Mouse (Mus musculus) mouse embryonic stem cell (cell line): Measurements from ENCODE around the gene Ntm.

Experiments used
- in situ Hi-C, 2 experiments: fragments of 300-500 bp; cut with MboI; formaldehyde crosslinking; loops; 1 replicate in 1 of 2; 3 replicates in 1 of 2; pipeline ENCODE4 v1.14.3; 2019 to 2020; ENCODE audit warnings: low sequenced_read_pairs in 2 of 2, low pct_unique_long_range_greater_than_20kb in 1 of 2, mixed read lengths in 1 of 2; ENCODE audit not compliant: unreplicated experiment in 1 of 2

The Ntm gene

GRCm38 (mm10) chr9:29268583-29269276, 694.2 kb downstream of the Ntm start:
- in situ Hi-C loops: no loop called here

- in situ Hi-C loops: no loop called here
Measured at GRCm38 (mm10) chr9:29267663-29268062, 695.3 kb downstream of the Ntm start.

GRCm38 (mm10) chr9:29265177-29265576, 697.8 kb downstream of the Ntm start:
- in situ Hi-C loops: no loop called here

GRCm38 (mm10) chr9:29262836-29263235, 700.1 kb downstream of the Ntm start:
- in situ Hi-C loops: no loop called here

- in situ Hi-C loops: no loop called here
Measured at GRCm38 (mm10) chr9:29252866-29253265, 710.1 kb downstream of the Ntm start.

- in situ Hi-C loops: no loop called here
Measured at GRCm38 (mm10) chr9:29250813-29251212, 712.1 kb downstream of the Ntm start.

GRCm38 (mm10) chr9:29247812-29248211, 715.1 kb downstream of the Ntm start:
- in situ Hi-C loops: no loop called here

- in situ Hi-C loops: no loop called here
Measured at GRCm38 (mm10) chr9:29244006-29244405, 718.9 kb downstream of the Ntm start.

- in situ Hi-C loops: no loop called here
Measured at GRCm38 (mm10) chr9:29242497-29243422, 720.2 kb downstream of the Ntm start.

- in situ Hi-C loops: no loop called here
Measured at GRCm38 (mm10) chr9:29240797-29241196, 722.1 kb downstream of the Ntm start.

- in situ Hi-C loops: no loop called here
Measured at GRCm38 (mm10) chr9:29238973-29239372, 724.0 kb downstream of the Ntm start.

GRCm38 (mm10) chr9:29236752-29237151, 726.2 kb downstream of the Ntm start:
- in situ Hi-C loops: no loop called here

- in situ Hi-C loops: no loop called here
Measured at GRCm38 (mm10) chr9:29227747-29228146, 735.2 kb downstream of the Ntm start.

GRCm38 (mm10) chr9:29222915-29223545, 739.9 kb downstream of the Ntm start:
- in situ Hi-C loops: no loop called here

GRCm38 (mm10) chr9:29220941-29221615, 741.9 kb downstream of the Ntm start:
- in situ Hi-C loops: no loop called here

GRCm38 (mm10) chr9:29220493-29220892, 742.4 kb downstream of the Ntm start:
- in situ Hi-C loops: no loop called here

GRCm38 (mm10) chr9:29217951-29218350, 745.0 kb downstream of the Ntm start:
- in situ Hi-C loops: no loop called here

GRCm38 (mm10) chr9:29216528-29216927, 746.4 kb downstream of the Ntm start:
- in situ Hi-C loops: no loop called here

GRCm38 (mm10) chr9:29215796-29216195, 747.1 kb downstream of the Ntm start:
- in situ Hi-C loops: no loop called here
